In the genomic region with DNA sequence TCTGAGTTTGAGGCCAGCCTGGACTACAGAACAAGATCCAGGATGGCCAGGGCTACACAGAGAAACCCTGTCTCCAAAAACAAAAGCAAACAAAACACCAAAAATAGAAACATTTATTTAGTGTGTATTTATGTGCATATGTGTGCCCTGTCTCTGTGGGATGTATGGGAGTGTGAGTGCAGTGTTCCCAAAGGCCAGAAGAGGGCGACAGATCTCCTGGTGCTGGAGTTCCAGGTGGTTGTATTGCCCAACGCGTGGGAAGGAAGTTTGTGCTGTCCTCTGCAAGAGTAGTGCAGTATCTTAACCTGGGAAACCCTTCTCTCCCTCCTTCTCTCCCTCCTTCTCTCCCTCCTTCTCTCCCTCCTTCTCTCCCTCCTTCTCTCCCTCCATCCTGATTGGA, we compare ENCODE assay signal across 11 mouse cellular contexts. TPM values are rescaled to one million over a fixed set of nuclear protein-coding genes. Genes with fewer than 3 reads are reported as not detected.
DNase-seq lines count a peak whose midpoint lies in the region; ATAC-seq and TF ChIP-seq lines count a peak whose summit lies in the region.
"Had no signal": no experiment of that assay in that cellular context is flagged by ENCODE, and none has a peak within 500 bp of the region (broad histone marks: within the 10 kb centered on the region; RNA-seq: fewer than 3 reads in every experiment).

No protein-coding gene starts in this region.

- H3K4me2 ChIP-seq in heart, embryonic 12.5 days = no peak overlapping the region
- H3K4me2 ChIP-seq: embryonic facial prominence, embryonic 12.5 days had no signal

- H3K36me3 ChIP-seq in small intestine, adult 2 months (ENCODE audit: control insufficient read depth, insufficient read depth, low read length) = no peaks in the 10 kb centered on the region
- no peaks in the 10 kb centered on the region for H3K36me3 ChIP-seq in heart, embryonic 12.5 days
- H3K36me3 ChIP-seq: embryonic facial prominence, embryonic 12.5 days had no signal

- no peaks in the 10 kb centered on the region for H3K27me3 ChIP-seq in small intestine, adult 2 months (ENCODE audit: control insufficient read depth, insufficient read depth, low read length)
- H3K27me3 ChIP-seq in heart, embryonic 12.5 days (replicated peaks) = no peaks in the 10 kb centered on the region
- H3K27me3 ChIP-seq: embryonic facial prominence, embryonic 12.5 days had no signal

- peak overlapping the region; percentile 71; the same call in 1 of the 2 replicates for H3K27ac ChIP-seq in bone marrow macrophage, adult 2 months (ENCODE audit: insufficient read depth, low read depth, low read length)
- H3K27ac ChIP-seq in small intestine, adult 2 months (ENCODE audit: insufficient read depth, low read depth, low read length) = no peak overlapping the region
- H3K27ac ChIP-seq in heart, embryonic 12.5 days (ENCODE audit: poor library complexity, severe bottlenecking) = no peak overlapping the region
- H3K27ac ChIP-seq: embryonic facial prominence, embryonic 12.5 days had no signal

- ATAC-seq in heart, embryonic 12.5 days (ENCODE audit: insufficient number of reproducible peaks, low FRiP score) = no peak
- ATAC-seq: midbrain, embryonic 16.5 days had no signal

- H3K4me1 ChIP-seq in lung, adult 2 months (ENCODE audit: control insufficient read depth, insufficient read depth, low read length) = peaks cover 3% of the 10 kb centered on the region; the same call in 1 of the 2 replicates
- H3K4me1 ChIP-seq in bone marrow macrophage, adult 2 months (ENCODE audit: control insufficient read depth, insufficient read depth, low read length) = peaks cover 40% of the 10 kb centered on the region
- H3K4me1 ChIP-seq in small intestine, adult 2 months (ENCODE audit: control insufficient read depth, insufficient read depth, insufficient read length, low read length) = peaks cover 5% of the 10 kb centered on the region; the same call in 1 of the 2 replicates
- peaks cover 18% of the 10 kb centered on the region for H3K4me1 ChIP-seq in heart, embryonic 12.5 days (replicated peaks)
- H3K4me1 ChIP-seq: embryonic facial prominence, embryonic 12.5 days had no signal

- peak; percentile 41; the same call in 1 of the 2 replicates for TF ChIP-seq CTCF in lung, adult 2 months (IDR thresholded peaks at IDR 0.05; ENCODE audit: insufficient read depth, low read length)
- TF ChIP-seq CTCF in bone marrow macrophage, adult 2 months (IDR thresholded peaks at IDR 0.05; ENCODE audit: low read depth, low read length) = peak; percentile 27; the same call in 1 of the 2 replicates
- TF ChIP-seq CTCF in small intestine, adult 2 months (IDR thresholded peaks at IDR 0.05; ENCODE audit: extremely low read depth, insufficient read length, insufficient replicate concordance, low read depth, low read length) = 0 out of 2 replicates have a peak, but pooled peaks have one; percentile 39

- no peak for TF ChIP-seq POLR2A in lung, adult 2 months (IDR thresholded peaks at IDR 0.05; ENCODE audit: borderline replicate concordance, extremely low read depth, low read depth, low read length)
- TF ChIP-seq POLR2A in bone marrow macrophage, adult 2 months (IDR thresholded peaks at IDR 0.05; ENCODE audit: borderline replicate concordance, low read depth, low read length) = no peak
- TF ChIP-seq POLR2A in small intestine, adult 2 months (IDR thresholded peaks at IDR 0.05; ENCODE audit: low read depth, low read length) = no peak

- WGBS in lung, adult 2 months = 43% methylated on average over 3 of the region's 3 CpGs
- 34% methylated on average over 3 of the region's 3 CpGs for WGBS in small intestine, adult 2 months
- WGBS in heart, embryonic 12.5 days = 39% methylated on average over 3 of the region's 3 CpGs

- H3K4me3 ChIP-seq in lung, adult 2 months (replicated peaks; ENCODE audit: extremely low read depth, low read depth, low read length) = no peak overlapping the region
- H3K4me3 ChIP-seq in bone marrow macrophage, adult 2 months (ENCODE audit: insufficient read depth, low read length) = no peak overlapping the region
- H3K4me3 ChIP-seq in small intestine, adult 2 months (ENCODE audit: low read depth, low read length) = no peak overlapping the region
- no peak overlapping the region for H3K4me3 ChIP-seq in heart, embryonic 12.5 days
- H3K4me3 ChIP-seq: embryonic facial prominence, embryonic 12.5 days had no signal

- no peak overlapping the region for H3K9ac ChIP-seq in heart, embryonic 12.5 days
- H3K9ac ChIP-seq: embryonic facial prominence, embryonic 12.5 days had no signal

- DNase-seq in embryo, embryonic 10 days (ENCODE audit: low spot score) = peak; percentile 27
- no peak for DNase-seq in embryo, embryonic 11 days
- no peak for DNase-seq in lung, adult 2 months
- DNase-seq in lung, adult 18-20 months = no peak
- no peak for DNase-seq in urinary bladder, adult 2 months (ENCODE audit: low spot score)
- DNase-seq: adrenal gland, postnatal 25 days had no signal

- no peaks in the 10 kb centered on the region for H3K9me3 ChIP-seq in heart, embryonic 12.5 days (replicated peaks)

RNA-seq across cellular contexts. Expression of gene Pbx4, which starts 17.6 kb away (rescaled TPM):
- 4.2 and 5.5 TPM in 2 replicates for polyA plus RNA-seq in lung, adult 2 months (2012; rRNA removed)
- 7.5 and 8.0 TPM in 2 replicates for polyA plus RNA-seq in bone marrow macrophage, adult 2 months (2012; ENCODE audit: insufficient read depth, insufficient read length, missing spikeins)
- polyA plus RNA-seq in small intestine, adult 2 months (2012; rRNA removed) = 2.1 and 9.1 TPM in 2 replicates
- polyA plus RNA-seq in heart, embryonic 12.5 days (2016; fragmentation: Nextera tagmentation; extraction: Ambion mirVana) = 4.7 TPM in 2 replicates
- 3.2 and 4.2 TPM in 2 replicates for polyA plus RNA-seq in urinary bladder, adult 2 months (2012; rRNA removed)

RNA-seq across cellular contexts. Expression of gene Lpar2, which starts 27.7 kb away (rescaled TPM):
- 3.4 and 3.5 TPM in 2 replicates for polyA plus RNA-seq in lung, adult 2 months (2012; rRNA removed)
- 0.91 and 1.0 TPM in 2 replicates for polyA plus RNA-seq in bone marrow macrophage, adult 2 months (2012; ENCODE audit: insufficient read depth, insufficient read length, missing spikeins)
- polyA plus RNA-seq in small intestine, adult 2 months (2012; rRNA removed) = 2.0 and 2.2 TPM in 2 replicates
- 0.32 and 0.36 TPM in 2 replicates for polyA plus RNA-seq in heart, embryonic 12.5 days (2016; fragmentation: Nextera tagmentation; extraction: Ambion mirVana)
- polyA plus RNA-seq in urinary bladder, adult 2 months (2012; rRNA removed) = 1.7 and 1.8 TPM in 2 replicates

RNA-seq across cellular contexts. Expression of gene Cilp2, which starts 37.6 kb away (rescaled TPM):
- polyA plus RNA-seq in lung, adult 2 months (2012; rRNA removed) = 3.1 TPM in 2 replicates
- polyA plus RNA-seq in bone marrow macrophage, adult 2 months (2012; ENCODE audit: insufficient read depth, insufficient read length, missing spikeins) = not detected in 2 replicates
- polyA plus RNA-seq in small intestine, adult 2 months (2012; rRNA removed) = 0.03 and 0.20 TPM in 2 replicates
- 0.78 and 0.82 TPM in 2 replicates for polyA plus RNA-seq in heart, embryonic 12.5 days (2016; fragmentation: Nextera tagmentation; extraction: Ambion mirVana)
- 0.16 and 0.34 TPM in 2 replicates for polyA plus RNA-seq in urinary bladder, adult 2 months (2012; rRNA removed)

RNA-seq across cellular contexts. Expression of gene Gmip, which starts 41.4 kb away (rescaled TPM):
- 42.7 and 45.1 TPM in 2 replicates for polyA plus RNA-seq in lung, adult 2 months (2012; rRNA removed)
- polyA plus RNA-seq in bone marrow macrophage, adult 2 months (2012; ENCODE audit: insufficient read depth, insufficient read length, missing spikeins) = 164 and 201 TPM in 2 replicates
- polyA plus RNA-seq in small intestine, adult 2 months (2012; rRNA removed) = 36.8 and 58.3 TPM in 2 replicates
- 8.5 and 8.6 TPM in 2 replicates for polyA plus RNA-seq in heart, embryonic 12.5 days (2016; fragmentation: Nextera tagmentation; extraction: Ambion mirVana)
- polyA plus RNA-seq in urinary bladder, adult 2 months (2012; rRNA removed) = 19.5 and 20.3 TPM in 2 replicates

RNA-seq across cellular contexts. Expression of gene Tssk6, which starts 52.1 kb away (rescaled TPM):
- polyA plus RNA-seq in lung, adult 2 months (2012; rRNA removed) = 0.70 and 1.0 TPM in 2 replicates
- polyA plus RNA-seq in bone marrow macrophage, adult 2 months (2012; ENCODE audit: insufficient read depth, insufficient read length, missing spikeins) = 0.60 TPM in 1 of 2 replicates, not detected in the other
- polyA plus RNA-seq in small intestine, adult 2 months (2012; rRNA removed) = 0.98 and 1.9 TPM in 2 replicates
- polyA plus RNA-seq in heart, embryonic 12.5 days (2016; fragmentation: Nextera tagmentation; extraction: Ambion mirVana) = 1.9 and 3.1 TPM in 2 replicates
- polyA plus RNA-seq in urinary bladder, adult 2 months (2012; rRNA removed) = 0.66 and 0.67 TPM in 2 replicates
